Mouse (Mus musculus): ENCODE measurements around the gene Acbd6.

GRCm38 (mm10) chr1:155564741-155565140 lies 6.8 kb downstream of the Acbd6 start:
- no peak for TF ChIP-seq POLR2A (IDR thresholded peaks at IDR 0.05; ENCODE audit: control insufficient read depth in 1 of 2, insufficient read depth in 1 of 2, low read depth in 1 of 2, low read length in 2 of 2, poor library complexity in 1 of 2)
- no peak for TF ChIP-seq NELFE (IDR thresholded peaks at IDR 0.05; ENCODE audit: low read depth, low read length)
- TF ChIP-seq CTCF (IDR thresholded peaks at IDR 0.05 in 2 of 3, conservative IDR thresholded peaks at IDR 0.05 in 1 of 3; ENCODE audit: control insufficient read depth in 1 of 3, insufficient read depth in 1 of 3, low read depth in 2 of 3, low read length in 3 of 3, poor library complexity in 1 of 3, severe bottlenecking in 1 of 3), result peak; percentile 75 to 85 (median 85)
- no peak for TF ChIP-seq MYC (IDR thresholded peaks at IDR 0.05; ENCODE audit: low read depth, low read length)
- TF ChIP-seq TCF12 (IDR thresholded peaks at IDR 0.05; ENCODE audit: low read depth, low read length), result no peak
